18 mouse cellular contexts compared by ENCODE assay signal in genomic region chr10:76801237-76801641, GRCm38 (mm10).
DNase-seq lines count a peak whose midpoint lies in the region; ATAC-seq and TF ChIP-seq lines count a peak whose summit lies in the region.
"Had no signal": no experiment of that assay in that cellular context is flagged by ENCODE, and none has a peak within 500 bp of the region (broad histone marks: within the 10 kb centered on the region; RNA-seq: fewer than 3 reads in every experiment).

No protein-coding gene starts in this region.

- ATAC-seq in hindbrain, postnatal 0 days, result peak; percentile 8; the same call in 1 of the 2 replicates
- no peak for ATAC-seq in hindbrain, embryonic 12.5 days (ENCODE audit: low FRiP score)
- no peak for ATAC-seq in midbrain, embryonic 15.5 days (replicated peaks)
- ATAC-seq: forebrain, postnatal 0 days; Patski had no signal

- no peak for TF ChIP-seq CTCF in hindbrain, postnatal 0 days (IDR thresholded peaks at IDR 0.05; ENCODE audit: low read depth)

- no peaks in the 10 kb centered on the region for H3K9me3 ChIP-seq in hindbrain, postnatal 0 days (ENCODE audit: low read length)
- H3K9me3 ChIP-seq in hindbrain, embryonic 12.5 days (replicated peaks), result no peaks in the 10 kb centered on the region
- no peaks in the 10 kb centered on the region for H3K9me3 ChIP-seq in midbrain, embryonic 15.5 days
- H3K9me3 ChIP-seq: embryonic facial prominence, embryonic 12.5 days; heart, embryonic 15.5 days; lung, embryonic 15.5 days; megakaryocyte, embryonic 14.5 days; neural tube, embryonic 13.5 days had no signal

- H3K27ac ChIP-seq in hindbrain, postnatal 0 days, result peak overlapping the region; percentile 75
- no peak overlapping the region for H3K27ac ChIP-seq in hindbrain, embryonic 12.5 days
- H3K27ac ChIP-seq in midbrain, embryonic 15.5 days, result no peak overlapping the region
- H3K27ac ChIP-seq: embryonic facial prominence, embryonic 12.5 days; heart, embryonic 15.5 days; lung, embryonic 15.5 days; neural tube, embryonic 13.5 days had no signal

- H3K9ac ChIP-seq in hindbrain, postnatal 0 days (replicated peaks; ENCODE audit: low read length), result no peak overlapping the region
- no peak overlapping the region for H3K9ac ChIP-seq in hindbrain, embryonic 12.5 days
- no peak overlapping the region for H3K9ac ChIP-seq in midbrain, embryonic 15.5 days
- H3K9ac ChIP-seq: embryonic facial prominence, embryonic 12.5 days; forebrain, postnatal 0 days; heart, embryonic 15.5 days; lung, embryonic 15.5 days; neural tube, embryonic 13.5 days had no signal

- H3K27me3 ChIP-seq in hindbrain, postnatal 0 days (ENCODE audit: insufficient read depth, low read length), result no peaks in the 10 kb centered on the region
- H3K27me3 ChIP-seq in hindbrain, embryonic 12.5 days, result no peaks in the 10 kb centered on the region
- H3K27me3 ChIP-seq in midbrain, embryonic 15.5 days (replicated peaks), result no peaks in the 10 kb centered on the region
- H3K27me3 ChIP-seq: embryonic facial prominence, embryonic 12.5 days; heart, embryonic 15.5 days; lung, embryonic 15.5 days; neural tube, embryonic 13.5 days; Patski had no signal

- DNase-seq in cerebellum, adult 11 months, result peak; percentile 45
- DNase-seq in cerebellum, postnatal 4 days (ENCODE audit: low spot score in 2 of 2), result no peak
- peak; percentile 42 for DNase-seq in hindbrain, postnatal 0 days (ENCODE audit: low spot score)
- peak; percentile 39 for DNase-seq in MN1 (ENCODE audit: low spot score)
- peak; percentile 72 for DNase-seq in cerebellum, adult 9-10 months
- no peak for DNase-seq in heart, adult 11 months
- DNase-seq: forebrain, postnatal 0 days; retina, postnatal 1 day; thymus, postnatal 25 days had no signal

- WGBS in hindbrain, postnatal 0 days, result 52% methylated on average over 5 of the region's 5 CpGs
- 88% methylated on average over 5 of the region's 5 CpGs for WGBS in hindbrain, embryonic 12.5 days
- 75% methylated on average over 5 of the region's 5 CpGs for WGBS in midbrain, embryonic 15.5 days

- H3K4me3 ChIP-seq in hindbrain, postnatal 0 days (ENCODE audit: low read length), result no peak overlapping the region
- no peak overlapping the region for H3K4me3 ChIP-seq in hindbrain, embryonic 12.5 days
- no peak overlapping the region for H3K4me3 ChIP-seq in midbrain, embryonic 15.5 days
- H3K4me3 ChIP-seq: embryonic facial prominence, embryonic 12.5 days; heart, embryonic 15.5 days; lung, embryonic 15.5 days; megakaryocyte, embryonic 14.5 days; neural tube, embryonic 13.5 days had no signal

- no peaks in the 10 kb centered on the region for H3K36me3 ChIP-seq in hindbrain, postnatal 0 days (ENCODE audit: insufficient read depth, low read length)
- peaks cover 9% of the 10 kb centered on the region; the same call in 1 of the 2 replicates for H3K36me3 ChIP-seq in hindbrain, embryonic 12.5 days
- no peaks in the 10 kb centered on the region; the same call in 1 of the 2 replicates for H3K36me3 ChIP-seq in midbrain, embryonic 15.5 days (replicated peaks)
- H3K36me3 ChIP-seq: heart, embryonic 15.5 days; lung, embryonic 15.5 days had no signal

- H3K4me2 ChIP-seq in hindbrain, postnatal 0 days (ENCODE audit: low read depth, low read length), result no peak overlapping the region
- H3K4me2 ChIP-seq in hindbrain, embryonic 12.5 days (replicated peaks), result no peak overlapping the region
- no peak overlapping the region for H3K4me2 ChIP-seq in midbrain, embryonic 15.5 days
- H3K4me2 ChIP-seq: embryonic facial prominence, embryonic 12.5 days; heart, embryonic 15.5 days; liver, embryonic 11.5 days; lung, embryonic 15.5 days; neural tube, embryonic 13.5 days had no signal

- H3K4me1 ChIP-seq in hindbrain, postnatal 0 days (ENCODE audit: insufficient read depth, low read length), result peaks cover 19% of the 10 kb centered on the region
- peaks cover 11% of the 10 kb centered on the region for H3K4me1 ChIP-seq in hindbrain, embryonic 12.5 days
- peaks cover 6% of the 10 kb centered on the region; the same call in 1 of the 2 replicates for H3K4me1 ChIP-seq in midbrain, embryonic 15.5 days
- H3K4me1 ChIP-seq: lung, embryonic 15.5 days had no signal

Comparison
In these comparisons a context has a peak if more than half of its experiments do, and no peak if none do; other contexts are left out.
1. DNase-seq: peak in cerebellum, adult 11 months (single experiment), hindbrain, postnatal 0 days (single experiment), MN1 (single experiment) and cerebellum, adult 9-10 months (single experiment); none in cerebellum, postnatal 4 days (0 of 2) and heart, adult 11 months (single experiment).